Mouse (Mus musculus) right cerebral cortex, postnatal 14 days (tissue): Measurements from ENCODE around the gene Ucn2.

Experiments used
- DNase-seq: peaks from one replicate; pipeline ENCODE4 v3.0.0; 2022

Ucn2 gene

GRCm38 (mm10) chr9:109032435-109032834, 46.6 kb downstream of the Ucn2 start:
- DNase-seq: no peak
